Mouse (Mus musculus) midbrain, postnatal 0 days (tissue): ENCODE measurements around the gene Stk10. TPM values are rescaled to one million over a fixed set of nuclear protein-coding genes. Genes with fewer than 3 reads are reported as not detected.
A peak's percentile ranks its signal among the peaks of the same experiment; 100 is the strongest.

Experiments
- ATAC-seq: fragments of 200-750 bp; cut with Nextera tagmentation; 2 replicates; pipeline ENCODE4 v1.8.0; 2017; ENCODE audit warnings: moderate number of reproducible peaks, mild to moderate bottlenecking, moderate TSS enrichment, moderate library complexity; ENCODE audit not compliant: low FRiP score
- DNase-seq: peaks from one replicate; pipeline ENCODE4 v3.0.0-alpha.2; 2015; ENCODE audit warnings: low spot score
- H3K27ac ChIP-seq: fragments of 300-500 bp; sonication (generic); 2 replicates; pipeline ENCODE4 v1.5.1; 2014; ENCODE audit warnings: low read depth, mild to moderate bottlenecking, low read length, mixed read lengths
- H3K27me3 ChIP-seq: fragments of 300-500 bp; sonication (generic); 2 replicates; pipeline ENCODE4 v1.6.1; 2014; ENCODE audit warnings: low read length, control low read depth, mixed read lengths; ENCODE audit not compliant: insufficient read depth
- H3K36me3 ChIP-seq: fragments of 300-500 bp; sonication (generic); 2 replicates; pipeline ENCODE4 v1.6.1; 2014; ENCODE audit warnings: low read length, control low read depth, mixed read lengths; ENCODE audit not compliant: insufficient read depth
- H3K4me1 ChIP-seq: fragments of 300-500 bp; sonication (generic); 2 replicates; pipeline ENCODE4 v1.6.1; 2014; ENCODE audit warnings: mild to moderate bottlenecking, control low read depth, antibody characterized with exemption, low read length, mixed read lengths; ENCODE audit not compliant: insufficient read depth
- H3K4me2 ChIP-seq: fragments of 300-500 bp; sonication (generic); 2 replicates; pipeline ENCODE4 v1.6.1; 2014; ENCODE audit warnings: low read depth, mild to moderate bottlenecking, low read length, mixed read lengths; ENCODE audit not compliant: poor library complexity, severe bottlenecking
- H3K4me3 ChIP-seq: fragments of 300-500 bp; sonication (generic); 2 replicates; pipeline ENCODE4 v1.5.1; 2014; ENCODE audit warnings: low read depth, mild to moderate bottlenecking, low read length, moderate library complexity
- H3K9ac ChIP-seq: fragments of 300-500 bp; sonication (generic); replicated peaks from 2 replicates; pipeline ENCODE4 v1.6.1; 2014; ENCODE audit warnings: mild to moderate bottlenecking, low read length, moderate library complexity, mixed read lengths; ENCODE audit not compliant: poor library complexity, severe bottlenecking
- H3K9me3 ChIP-seq: fragments of 300-500 bp; sonication (generic); 2 replicates; pipeline ENCODE4 v1.6.1; 2016; ENCODE audit warnings: low read length, control low read depth
- CTCF ChIP-seq: IDR thresholded peaks from 2 replicates; pipeline ENCODE4 v1.5.1; 2016; ENCODE audit warnings: antibody characterized with exemption, mild to moderate bottlenecking
- WGBS: fragments of 180-500 bp; shearing (Covaris S2); extraction: QIAGEN DNeasy Blood & Tissue Kit; methylation state at CpG from one replicate; pipeline ENCODE4 v1.1.7; 2014; 5-methylcytosine and 5-hydroxymethylcytosine counted together
- polyA plus RNA-seq: library from polyadenylated mRNA; unstranded; fragments of >200 nt; fragmentation: Nextera tagmentation; extraction: Ambion mirVana; gene quantifications from 2 replicates; pipeline ENCODE4 v1.2.1, GENCODE M21; 2015
- total RNA-seq: library from RNA; depleted of rRNA; stranded (reverse); fragments of >200 nt; gene quantifications from 2 replicates; pipeline ENCODE4 v1.2.3, GENCODE M21; 2014

Stk10 gene
- total and polyA plus RNA-seq, 2 experiments from 2014 or later, result 0.99 to 9.4 TPM

- no peak overlapping the region for H3K4me3 ChIP-seq
- no peaks in the 10 kb centered on the region; the same call in 1 of the 2 replicates for H3K4me1 ChIP-seq
- H3K9ac ChIP-seq, result no peak overlapping the region
- 78% methylated on average over 14 of the region's 14 CpGs for WGBS
- no peaks in the 10 kb centered on the region for H3K27me3 ChIP-seq
- no peak overlapping the region for H3K27ac ChIP-seq
- ATAC-seq, result no peak
- no peak for DNase-seq
- no peaks in the 10 kb centered on the region for H3K9me3 ChIP-seq
- no peak overlapping the region for H3K4me2 ChIP-seq
- H3K36me3 ChIP-seq, result no peaks in the 10 kb centered on the region
- TF ChIP-seq CTCF, result no peak
These were observed 20.4 kb downstream of the Stk10 start for GRCm38 (mm10) chr11:32553311-32554140.

DNA sequence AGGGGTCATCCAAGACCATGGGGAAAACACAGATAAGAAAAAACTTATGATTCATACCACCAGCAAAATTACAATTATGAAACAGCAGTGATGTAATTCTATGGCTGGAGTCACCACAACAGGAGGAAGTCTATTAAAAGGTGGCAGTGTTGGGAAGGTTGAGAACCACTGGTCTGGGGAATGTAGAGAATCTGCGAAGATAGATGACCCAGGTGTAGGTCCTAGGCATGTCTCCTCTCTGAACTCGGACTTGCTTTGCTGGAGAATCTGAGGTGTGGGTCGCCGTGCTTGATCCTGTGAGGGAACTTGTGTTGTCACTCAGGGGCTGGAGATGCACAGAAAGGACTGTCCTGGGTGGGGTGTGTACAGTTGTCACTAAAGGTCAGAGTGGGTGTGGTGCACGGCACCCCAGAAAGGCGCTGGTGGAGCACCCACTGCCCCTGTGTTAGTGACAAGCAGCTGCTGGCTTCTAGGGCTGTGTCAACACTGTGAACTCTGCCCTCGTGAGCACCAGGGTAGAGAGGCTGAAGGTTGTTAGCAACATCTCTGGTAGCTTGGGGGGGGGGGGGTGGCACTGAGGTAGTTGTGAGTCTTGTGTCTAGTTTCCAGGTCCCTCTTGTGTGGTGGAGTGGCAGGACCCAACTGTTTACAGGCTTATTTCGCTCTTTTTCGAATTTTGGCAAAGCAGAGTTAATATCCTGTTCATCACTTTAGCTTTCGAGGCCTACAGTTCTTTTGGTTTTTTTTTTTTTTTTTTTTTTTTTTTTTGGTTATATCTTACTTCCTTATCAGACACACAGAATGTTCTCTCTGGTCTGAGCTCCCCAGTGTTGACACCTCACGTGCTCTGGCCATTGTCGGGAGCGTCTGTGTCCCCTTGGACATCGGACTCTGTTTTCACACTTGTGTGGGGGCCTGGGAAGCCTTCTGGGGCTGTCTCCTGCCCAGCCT is 21.3 kb downstream of the Stk10 start:
- no peak overlapping the region for H3K27ac ChIP-seq
- H3K36me3 ChIP-seq, result no peaks in the 10 kb centered on the region
- no peaks in the 10 kb centered on the region for H3K4me1 ChIP-seq
- no peak for TF ChIP-seq CTCF
- no peak overlapping the region for H3K4me2 ChIP-seq
- no peak overlapping the region for H3K4me3 ChIP-seq
- no peak overlapping the region for H3K9ac ChIP-seq
- no peaks in the 10 kb centered on the region for H3K9me3 ChIP-seq
- ATAC-seq (no peak), DNase-seq (no peak)
- H3K27me3 ChIP-seq, result no peaks in the 10 kb centered on the region
- WGBS, result 91% methylated on average over 14 of the region's 14 CpGs

- WGBS, result 95% methylated on average over 12 of the region's 12 CpGs
- H3K4me2 ChIP-seq, result no peak overlapping the region
- ATAC-seq (no peak), DNase-seq (no peak)
- no peak for TF ChIP-seq CTCF
- H3K9ac ChIP-seq, result no peak overlapping the region
- H3K4me3 ChIP-seq, result no peak overlapping the region
- no peaks in the 10 kb centered on the region for H3K4me1 ChIP-seq
- no peaks in the 10 kb centered on the region for H3K9me3 ChIP-seq
- H3K27me3 ChIP-seq, result no peaks in the 10 kb centered on the region
- no peaks in the 10 kb centered on the region for H3K36me3 ChIP-seq
- H3K27ac ChIP-seq, result no peak overlapping the region
These were observed 22.1 kb downstream of the Stk10 start for GRCm38 (mm10) chr11:32555103-32555689.

GRCm38 (mm10) chr11:32556333-32556990 is 23.4 kb downstream of the Stk10 start:
- no peaks in the 10 kb centered on the region for H3K4me1 ChIP-seq
- no peak overlapping the region for H3K4me3 ChIP-seq
- H3K27me3 ChIP-seq, result no peaks in the 10 kb centered on the region
- DNase-seq, result peak; percentile 51
- no peaks in the 10 kb centered on the region for H3K9me3 ChIP-seq
- H3K36me3 ChIP-seq, result no peaks in the 10 kb centered on the region
- H3K9ac ChIP-seq, result no peak overlapping the region
- TF ChIP-seq CTCF, result no peak
- H3K4me2 ChIP-seq, result no peak overlapping the region
- ATAC-seq, result no peak
- WGBS, result 75% methylated on average over 10 of the region's 10 CpGs
- H3K27ac ChIP-seq, result no peak overlapping the region

GRCm38 (mm10) chr11:32558026-32558425 is 24.9 kb downstream of the Stk10 start:
- no peaks in the 10 kb centered on the region for H3K9me3 ChIP-seq
- WGBS, result 99% methylated on average over 4 of the region's 4 CpGs
- no peaks in the 10 kb centered on the region for H3K36me3 ChIP-seq
- H3K27me3 ChIP-seq, result no peaks in the 10 kb centered on the region
- no peak overlapping the region for H3K4me3 ChIP-seq
- no peak overlapping the region for H3K9ac ChIP-seq
- ATAC-seq, result no peak
- TF ChIP-seq CTCF, result no peak
- no peaks in the 10 kb centered on the region for H3K4me1 ChIP-seq
- H3K4me2 ChIP-seq, result no peak overlapping the region
- DNase-seq, result no peak
- H3K27ac ChIP-seq, result no peak overlapping the region
